Mouse (Mus musculus) urinary bladder, postnatal 10 days (tissue): ENCODE results near the gene Klhdc1.

Experiments
- DNase-seq: peaks from one replicate; pipeline ENCODE4 v3.0.0; 2022; ENCODE audit warnings: low spot score

Klhdc1 gene

DNA sequence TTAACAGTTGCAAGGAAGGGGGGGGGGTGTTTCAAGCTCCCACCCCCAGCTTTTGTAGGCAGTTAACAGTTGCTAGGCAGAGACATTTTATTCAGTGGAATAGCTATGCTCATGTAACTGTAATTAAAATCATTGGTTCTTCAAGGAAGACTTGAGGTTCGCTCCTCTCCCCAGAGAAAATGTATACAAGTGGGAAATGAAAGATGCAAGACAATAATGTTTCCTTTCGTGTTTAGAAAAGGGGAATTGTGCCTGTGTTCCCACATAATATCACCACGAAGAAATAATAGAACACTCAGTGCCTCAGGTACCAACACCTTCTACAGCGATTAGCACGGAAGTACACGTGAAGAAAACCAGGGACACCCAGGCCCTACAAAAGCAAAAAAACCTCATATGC lies at the start of gene Klhdc1:
Gene Klhdc1 (plus strand): TSS at position 301 of the 400 bp plus-strand sequence.
- DNase-seq: no peak

- no peak for DNase-seq
These were observed 49.6 kb upstream of the Klhdc1 start for GRCm38 (mm10) chr12:69191396-69191795.

GRCm38 (mm10) chr12:69192637-69193036 lies 48.3 kb upstream of the Klhdc1 start:
- no peak for DNase-seq

DNA sequence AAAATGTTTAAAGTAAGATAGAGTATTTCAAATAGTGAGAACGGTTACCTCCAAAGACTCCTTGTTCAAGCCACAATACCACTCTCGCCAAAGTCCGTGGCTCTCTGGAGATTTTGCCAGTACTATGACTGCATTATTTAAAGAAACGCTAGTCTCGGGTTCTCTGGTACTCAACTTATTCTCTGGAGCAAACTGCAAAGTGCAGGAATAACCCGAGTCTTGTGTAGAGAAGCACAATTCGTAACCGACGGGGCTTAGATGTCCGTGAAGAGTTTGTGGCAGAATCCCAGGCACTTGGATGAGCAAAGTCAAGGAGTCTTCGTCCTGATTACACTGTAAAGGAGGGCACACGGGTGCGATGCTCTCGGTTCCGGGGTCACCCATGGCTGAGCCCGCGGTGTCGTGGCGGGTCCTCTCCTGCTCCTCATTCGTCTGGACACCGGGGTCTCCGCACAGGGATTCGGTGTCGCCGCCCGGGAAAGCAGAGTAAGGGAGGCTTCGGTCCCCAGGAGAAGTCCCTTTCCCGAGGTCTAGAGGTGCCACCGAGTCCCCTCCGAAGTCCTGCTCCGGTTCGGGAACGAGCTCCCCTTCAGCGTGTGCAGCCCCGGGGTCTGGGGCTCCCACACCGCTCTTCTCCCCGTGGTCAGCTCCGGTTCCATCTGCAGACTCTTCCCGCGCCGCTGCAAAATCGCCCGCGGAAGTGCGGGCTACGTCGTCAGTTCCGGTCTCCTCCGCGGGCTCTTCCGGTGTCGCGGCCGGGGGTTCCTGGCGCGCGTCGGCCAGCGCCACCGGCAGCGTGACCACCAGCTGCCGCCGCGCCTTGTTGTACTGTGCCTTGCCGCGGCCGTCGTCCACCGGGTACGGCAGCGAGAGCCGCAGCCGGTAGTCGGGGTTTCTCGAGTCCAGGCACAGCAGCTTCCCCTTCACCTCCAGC lies 44.3 kb upstream of the Klhdc1 start, which contains the start of gene Gm49383:
Gene Gm49383 (minus strand): TSS at position 661 of the 934 bp plus-strand sequence.
- no peak for DNase-seq

DNA sequence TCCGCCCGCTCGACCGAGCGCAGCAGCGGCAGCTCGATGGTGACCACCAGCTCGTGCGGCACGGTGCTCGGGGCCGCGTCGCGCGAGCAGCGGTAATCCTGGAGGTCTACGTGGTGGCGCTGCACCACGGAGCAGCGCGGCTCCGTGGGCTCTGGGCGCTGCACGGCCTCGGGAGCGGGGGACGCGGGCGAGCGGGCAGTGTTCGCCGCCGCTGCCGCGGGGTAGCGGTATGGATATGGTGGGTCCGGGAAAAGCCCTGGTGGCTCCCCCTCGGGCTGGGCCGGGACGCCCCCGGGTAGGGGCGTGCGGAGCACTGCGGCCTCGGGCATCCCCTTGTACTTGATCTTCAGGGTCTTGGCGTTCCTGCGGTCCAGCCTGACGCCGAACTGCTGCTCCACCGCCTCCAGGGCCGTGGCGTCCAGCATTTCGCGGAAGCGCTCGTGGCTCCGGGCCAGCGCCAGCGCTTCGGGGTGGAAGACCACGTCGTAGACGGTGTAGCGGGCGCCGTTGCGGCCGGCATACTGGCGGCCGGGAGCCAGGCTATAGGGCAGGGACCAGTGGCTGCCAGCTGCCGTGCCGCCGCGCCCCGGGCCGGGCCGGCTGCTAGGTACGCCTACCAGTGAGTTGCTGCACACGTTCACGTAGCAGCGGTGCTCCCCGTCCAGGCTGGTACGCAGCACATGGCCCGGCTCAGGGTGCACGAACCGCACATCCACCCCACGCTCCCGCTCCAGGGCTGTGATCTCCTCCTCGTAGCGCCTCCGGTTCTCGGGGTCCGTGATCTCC lies 43.4 kb upstream of the Klhdc1 start:
- DNase-seq: no peak

DNA sequence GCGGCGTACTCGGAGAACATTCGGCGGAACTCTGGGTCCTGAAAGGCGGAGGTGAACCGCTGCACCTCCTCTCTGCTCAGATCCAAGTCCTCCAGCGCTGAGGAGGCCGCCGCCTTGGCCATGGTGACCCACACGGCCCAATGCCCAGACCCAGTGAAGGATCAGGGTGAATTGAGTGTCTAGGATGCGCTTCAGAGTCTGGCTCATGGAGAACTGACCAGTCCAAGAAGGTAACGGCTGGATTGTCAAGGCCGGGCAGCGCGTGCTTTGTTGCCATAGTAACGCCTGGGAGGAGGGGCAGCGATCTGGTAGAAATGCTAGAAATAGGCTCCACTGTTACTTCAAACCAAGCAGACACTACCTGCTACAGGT lies 42.8 kb upstream of the Klhdc1 start, which contains the start of gene Dnaaf2:
Gene Dnaaf2 (minus strand): TSS at position 266 of the 372 bp plus-strand sequence.
- DNase-seq: no peak

- no peak for DNase-seq
These were observed 42.0 kb upstream of the Klhdc1 start for GRCm38 (mm10) chr12:69198985-69199384.

DNA sequence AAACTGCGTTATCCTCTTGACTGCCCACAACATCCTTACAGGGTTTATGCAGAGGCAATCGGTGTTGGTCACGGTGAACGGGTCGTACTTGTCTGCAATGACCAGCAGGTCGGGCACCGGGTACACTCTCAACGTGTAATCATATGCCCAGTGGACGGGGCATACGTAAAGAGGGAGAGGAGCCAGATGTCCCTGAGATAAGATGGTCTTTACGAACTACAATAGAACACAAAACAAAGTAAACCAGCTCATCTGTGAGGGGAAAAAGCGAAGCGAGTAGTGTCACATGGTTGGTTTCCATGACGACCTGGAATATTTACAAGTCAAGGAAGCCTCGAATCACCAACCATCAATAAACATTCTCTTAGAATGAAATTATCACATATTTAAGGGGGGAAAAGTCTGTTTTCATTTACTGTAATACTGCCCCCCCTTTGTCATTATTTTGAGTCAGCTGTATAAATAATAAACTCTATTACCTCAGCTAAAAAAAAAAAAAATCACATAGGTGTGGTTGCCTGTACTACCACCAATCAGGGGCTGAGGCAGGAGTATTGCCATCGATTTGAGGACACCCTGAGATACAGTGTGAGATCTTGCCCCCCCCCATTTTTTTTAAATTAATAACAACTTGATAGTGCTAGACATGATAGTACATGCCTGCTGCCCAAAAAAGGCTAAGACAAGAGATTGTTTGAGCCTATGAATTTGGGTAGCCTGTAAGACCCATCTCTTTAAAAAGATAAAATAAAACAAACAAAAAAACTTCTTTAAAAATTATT lies 36.7 kb upstream of the Klhdc1 start, which contains the start of gene Gm49384:
Gene Gm49384 (minus strand): TSS at position 216 of the 782 bp plus-strand sequence.
- no peak for DNase-seq

DNA sequence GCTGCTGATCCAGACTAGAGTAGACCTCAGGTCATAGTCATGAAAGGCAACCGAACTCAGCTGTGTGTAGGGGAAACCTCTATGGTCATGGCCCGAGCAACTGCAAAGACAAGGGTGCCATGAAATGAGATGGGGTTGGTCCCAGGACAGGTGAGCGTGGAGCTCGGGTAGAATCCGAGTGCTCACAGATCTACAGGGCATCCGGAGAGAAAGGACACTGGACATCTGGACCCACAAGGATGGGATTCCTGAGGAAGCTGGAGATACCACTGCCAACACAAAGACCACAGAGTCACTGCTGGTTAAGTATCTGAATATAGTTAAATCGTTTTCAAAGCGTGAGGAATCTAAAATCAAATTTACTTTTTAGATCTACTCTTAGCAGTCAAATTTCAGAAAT lies 33.6 kb upstream of the Klhdc1 start:
- no peak for DNase-seq

- no peak for DNase-seq
These were observed 33.0 kb upstream of the Klhdc1 start for GRCm38 (mm10) chr12:69207926-69208325.

DNA sequence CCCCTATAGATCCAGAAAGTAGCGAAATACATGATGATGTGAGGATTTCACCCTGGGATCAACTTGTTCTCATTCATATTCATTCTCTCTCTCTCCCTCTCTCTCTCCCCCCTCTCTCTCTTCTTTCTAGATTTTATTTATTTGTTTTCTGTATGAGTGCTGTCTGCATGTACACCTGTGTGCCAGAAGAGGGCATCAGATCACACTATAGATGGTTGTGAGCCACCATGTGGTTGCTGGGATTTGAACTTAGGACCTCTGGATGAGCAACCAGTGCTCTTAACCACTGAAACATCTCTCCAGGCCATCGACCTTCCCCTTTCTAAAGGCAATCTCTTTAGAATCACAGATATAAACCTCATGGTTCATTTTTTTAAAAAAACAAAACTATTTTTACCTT lies 32.5 kb upstream of the Klhdc1 start:
- no peak for DNase-seq

GRCm38 (mm10) chr12:69210056-69210979 lies 30.7 kb upstream of the Klhdc1 start:
- DNase-seq: no peak

DNA sequence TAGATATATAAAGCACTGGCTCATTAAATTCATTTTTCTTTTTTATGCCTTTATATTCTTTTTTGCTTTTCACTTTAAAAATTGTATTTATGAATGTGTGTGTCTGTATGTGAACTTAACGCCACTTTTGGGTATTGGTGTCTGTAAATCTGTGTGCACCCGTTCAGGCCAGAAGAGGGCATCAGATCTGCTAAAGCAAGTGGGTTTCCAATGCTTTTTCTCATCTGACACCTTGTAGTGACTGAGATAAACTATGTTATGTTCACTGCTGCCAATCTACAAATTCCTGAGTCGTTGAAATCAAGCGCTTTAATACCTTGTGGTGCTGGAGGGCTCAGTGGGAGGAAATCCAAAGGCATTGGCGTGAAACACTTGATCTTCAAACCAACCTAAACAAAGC lies 29.9 kb upstream of the Klhdc1 start:
- DNase-seq: no peak

DNA sequence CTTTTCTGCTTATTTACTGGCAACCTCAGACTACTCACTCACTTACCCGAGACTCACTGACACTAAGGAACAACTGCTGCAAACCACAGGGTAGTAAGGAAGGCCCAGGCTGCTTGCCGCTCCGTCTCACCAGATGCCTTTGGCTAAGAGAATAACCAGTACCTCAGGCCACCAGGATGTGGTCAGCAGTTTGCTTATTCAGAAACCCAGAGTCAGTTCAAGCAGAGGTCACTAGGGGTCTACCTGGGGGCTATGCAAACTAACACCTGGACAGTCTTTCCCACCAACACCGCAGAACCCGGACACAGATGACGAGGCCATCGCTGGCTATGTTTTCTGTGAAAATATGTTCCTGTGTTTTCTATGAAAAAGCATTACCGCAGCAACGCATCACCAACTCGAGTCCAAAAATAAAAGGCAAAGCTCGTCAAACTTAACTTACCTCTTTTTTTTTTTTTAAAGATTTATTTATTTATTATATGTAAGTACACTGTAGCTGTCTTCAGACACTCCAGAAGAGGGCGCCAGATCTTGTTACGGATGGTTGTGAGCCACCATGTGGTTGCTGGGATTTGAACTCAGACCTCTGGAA lies 27.7 kb upstream of the Klhdc1 start:
- no peak for DNase-seq

GRCm38 (mm10) chr12:69214393-69214792 lies 26.6 kb upstream of the Klhdc1 start:
- DNase-seq: no peak

DNA sequence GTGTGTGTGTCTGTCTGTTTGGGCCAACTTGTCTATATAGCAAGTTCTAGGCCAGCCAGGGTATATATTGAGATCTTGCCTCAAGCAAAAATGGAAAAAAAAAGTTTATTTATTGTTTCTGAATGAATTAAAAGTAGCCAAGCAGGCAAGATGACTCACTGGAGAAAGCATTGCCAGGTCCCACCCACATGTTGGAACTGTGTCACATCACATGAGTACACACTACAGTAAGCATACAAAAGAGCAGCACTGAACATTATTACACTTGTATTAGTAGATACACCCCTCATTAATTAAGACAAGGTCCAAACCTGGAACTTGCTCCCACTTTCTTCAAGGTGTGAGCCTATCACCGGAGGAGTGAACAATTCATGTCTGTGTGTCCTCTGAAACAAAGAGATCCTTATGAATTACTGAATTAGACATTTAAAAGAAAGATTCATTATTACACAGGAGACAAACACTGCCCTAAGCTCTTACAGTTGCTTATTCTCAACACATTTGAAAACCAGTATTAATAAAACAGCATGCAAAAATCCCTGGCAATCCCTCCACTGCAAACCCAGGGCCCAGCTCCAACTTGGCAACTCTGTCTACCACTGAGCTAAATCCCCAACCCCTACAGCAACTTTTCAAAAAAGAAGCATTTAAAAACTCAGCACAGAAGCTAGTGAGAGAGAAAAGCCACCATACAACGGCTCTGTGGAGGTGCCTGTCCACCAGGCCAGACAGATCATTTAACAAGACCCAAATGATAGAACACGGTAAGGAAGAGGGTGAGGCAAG lies 25.8 kb upstream of the Klhdc1 start:
- DNase-seq: no peak

GRCm38 (mm10) chr12:69216587-69216986 lies 24.4 kb upstream of the Klhdc1 start:
- no peak for DNase-seq

DNA sequence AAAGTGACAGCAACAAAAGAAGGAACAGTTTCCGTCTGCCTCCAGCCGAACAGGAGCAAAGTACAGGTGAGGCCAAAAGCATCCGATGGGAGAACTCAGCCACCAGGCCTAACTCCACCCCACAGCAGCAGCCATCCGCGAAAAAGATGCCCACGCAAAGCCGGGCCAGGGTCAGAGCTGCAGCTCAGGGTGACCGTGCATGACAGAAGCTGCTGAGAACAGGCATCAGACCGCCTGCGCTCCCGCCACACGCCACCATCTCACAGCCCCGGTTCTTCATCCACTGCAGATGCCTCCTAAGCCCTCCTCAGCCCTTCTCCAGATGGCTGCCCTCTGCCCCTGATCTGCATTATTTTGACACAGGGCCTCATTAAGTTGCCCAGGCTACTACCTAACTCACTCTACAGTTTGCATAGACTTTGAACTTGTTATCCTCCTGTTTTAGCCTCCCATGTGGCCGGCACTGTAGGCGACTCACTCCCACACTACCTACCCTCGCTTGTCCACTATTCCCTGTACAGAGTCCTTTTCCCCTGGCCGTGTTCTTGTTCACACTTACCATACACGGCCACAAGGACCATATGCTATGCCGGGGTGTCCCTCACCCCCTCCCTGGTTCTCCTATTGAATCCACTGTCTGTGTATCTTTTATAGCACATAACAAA lies 20.2 kb upstream of the Klhdc1 start:
- DNase-seq: no peak
